Mouse (Mus musculus) MEL (cell line): ENCODE measurements around the gene Serpinf1. TPM values are rescaled to one million over a fixed set of nuclear protein-coding genes. Genes with fewer than 3 reads are reported as not detected.
A peak's percentile ranks its signal among the peaks of the same experiment; 100 is the strongest.

ENCODE experiments used
- DNase-seq: peaks from one replicate; pipeline ENCODE4 v3.0.0; 2011; ENCODE audit warnings: low read depth, low spot score
- H3K27ac ChIP-seq: 2 replicates; pipeline ENCODE4 v1.5.1; 2012; ENCODE audit warnings: low read depth, mild to moderate bottlenecking, control low read depth, low read length, moderate library complexity; ENCODE audit not compliant: control insufficient read depth
- H3K27me3 ChIP-seq, 2 experiments: fragments of 150-350 bp in 1 of 2; sonication (generic) in 1 of 2; 2 replicates each; pipeline ENCODE4 v1.6.1; 2012; ENCODE audit warnings: low read length in 2 of 2, mild to moderate bottlenecking in 2 of 2, improper control_type of control experiment in 1 of 2, moderate library complexity in 1 of 2; ENCODE audit not compliant: insufficient read depth in 2 of 2, control insufficient read depth in 1 of 2
- H3K36me3 ChIP-seq, 2 experiments: 2 replicates each; pipeline ENCODE4 v1.6.1; 2012 to 2014; ENCODE audit warnings: low read length in 2 of 2, improper control_type of control experiment in 1 of 2, inconsistent platforms in 1 of 2, mild to moderate bottlenecking in 1 of 2; ENCODE audit not compliant: insufficient read depth in 2 of 2, control insufficient read depth in 1 of 2
- H3K4me1 ChIP-seq, 2 experiments: fragments of 150-350 bp in 1 of 2; sonication (generic) in 1 of 2; 2 replicates each; pipeline ENCODE4 v1.6.1; 2012; ENCODE audit warnings: low read length in 2 of 2, improper control_type of control experiment in 1 of 2, mild to moderate bottlenecking in 1 of 2; ENCODE audit not compliant: insufficient read depth in 2 of 2, control insufficient read depth in 1 of 2
- H3K4me3 ChIP-seq, 2 experiments: fragments of 150-350 bp in 1 of 2; sonication (generic) in 1 of 2; 2 replicates each; pipeline ENCODE4 v1.5.1; 2012; ENCODE audit warnings: low read depth in 2 of 2, low read length in 2 of 2, mild to moderate bottlenecking in 2 of 2, moderate library complexity in 2 of 2, control low read depth in 1 of 2, improper control_type of control experiment in 1 of 2; ENCODE audit not compliant: control insufficient read depth in 1 of 2, insufficient read depth in 1 of 2
- H3K79me2 ChIP-seq: 2 replicates; pipeline ENCODE4 v1.6.1; 2012; ENCODE audit warnings: mild to moderate bottlenecking, low read length, moderate library complexity; ENCODE audit not compliant: control insufficient read depth, poor library complexity, insufficient read depth
- H3K9ac ChIP-seq: 2 replicates; pipeline ENCODE4 v1.6.1; 2012; ENCODE audit warnings: low read depth, mild to moderate bottlenecking, control low read depth, low read length, moderate library complexity; ENCODE audit not compliant: control insufficient read depth, poor library complexity, severe bottlenecking
- H3K9me3 ChIP-seq: fragments of 150-350 bp; sonication (generic); replicated peaks from 2 replicates; pipeline ENCODE4 v1.6.1; 2012; ENCODE audit warnings: mild to moderate bottlenecking, low read length, improper control_type of control experiment, moderate library complexity; ENCODE audit not compliant: insufficient read depth
- BHLHE40 ChIP-seq: IDR thresholded peaks from 2 replicates; pipeline ENCODE4 v1.6.1; 2012; ENCODE audit warnings: low read depth, mild to moderate bottlenecking, inconsistent platforms, low read length, improper control_type of control experiment, borderline replicate concordance
- CHD1 ChIP-seq: IDR thresholded peaks from 2 replicates; pipeline ENCODE4 v1.6.1; 2012; ENCODE audit warnings: low read depth, mild to moderate bottlenecking, inconsistent platforms, low read length, improper control_type of control experiment
- CHD2 ChIP-seq: IDR thresholded peaks from 2 replicates; pipeline ENCODE4 v1.6.1; 2011; ENCODE audit warnings: low read length, improper control_type of control experiment
- E2F4 ChIP-seq: IDR thresholded peaks from 2 replicates; pipeline ENCODE4 v1.6.1; 2011; ENCODE audit warnings: low read depth, low read length, improper control_type of control experiment, borderline replicate concordance
- ELF1 ChIP-seq: IDR thresholded peaks from 2 replicates; pipeline ENCODE4 v1.6.1; 2014; ENCODE audit warnings: low read depth, mild to moderate bottlenecking, inconsistent platforms, low read length, improper control_type of control experiment, moderate library complexity
- EP300 ChIP-seq, 2 experiments: IDR thresholded peaks; 2 replicates each; pipeline ENCODE4 v1.6.1; 2011; ENCODE audit warnings: improper control_type of control experiment in 2 of 2, low read length in 2 of 2, low read depth in 1 of 2, mild to moderate bottlenecking in 1 of 2
- ETS1 ChIP-seq: IDR thresholded peaks from 2 replicates; pipeline ENCODE4 v1.6.1; 2012; ENCODE audit warnings: low read depth, mild to moderate bottlenecking, inconsistent platforms, low read length, improper control_type of control experiment, moderate library complexity
- GATA1 ChIP-seq: IDR thresholded peaks from 2 replicates; pipeline ENCODE4 v1.6.1; 2011; ENCODE audit warnings: low read depth, low read length, improper control_type of control experiment
- KAT2A ChIP-seq: conservative IDR thresholded peaks from 2 replicates; pipeline ENCODE4 v1.6.1; 2012; ENCODE audit warnings: low read depth, low read length, improper control_type of control experiment, inconsistent platforms
- MAFK ChIP-seq: IDR thresholded peaks from 2 replicates; pipeline ENCODE4 v1.6.1; 2011; ENCODE audit warnings: low read depth, mild to moderate bottlenecking, low read length, improper control_type of control experiment, borderline replicate concordance
- MAZ ChIP-seq: IDR thresholded peaks from 2 replicates; pipeline ENCODE4 v1.6.1; 2012; ENCODE audit warnings: low read depth, mild to moderate bottlenecking, inconsistent platforms, low read length, improper control_type of control experiment
- MEF2A ChIP-seq: IDR thresholded peaks from 2 replicates; pipeline ENCODE4 v1.6.1; 2014; ENCODE audit warnings: low read depth, mild to moderate bottlenecking, inconsistent platforms, low read length, improper control_type of control experiment; ENCODE audit not compliant: poor library complexity, insufficient replicate concordance, severe bottlenecking; ENCODE audit errors: extremely low read depth
- MYB ChIP-seq: IDR thresholded peaks from 2 replicates; pipeline ENCODE4 v1.6.1; 2011; ENCODE audit warnings: mild to moderate bottlenecking, low read depth, low read length, improper control_type of control experiment
- POLR2AphosphoS5 ChIP-seq: IDR thresholded peaks from 2 replicates; pipeline ENCODE4 v1.6.1; 2012; ENCODE audit warnings: low read depth, borderline replicate concordance, mild to moderate bottlenecking, inconsistent platforms, low read length, moderate library complexity, mixed read lengths
- RAD21 ChIP-seq: IDR thresholded peaks from 2 replicates; pipeline ENCODE4 v1.6.1; 2011; ENCODE audit warnings: mild to moderate bottlenecking, low read depth, low read length, improper control_type of control experiment
- TAL1 ChIP-seq: IDR thresholded peaks from 2 replicates; pipeline ENCODE4 v1.6.1; 2012; ENCODE audit warnings: mild to moderate bottlenecking, inconsistent platforms, low read length, moderate library complexity, mixed read lengths
- TBP ChIP-seq: IDR thresholded peaks from 2 replicates; pipeline ENCODE4 v1.8.0; 2011; ENCODE audit warnings: low read depth, low read length, improper control_type of control experiment
- ZKSCAN1 ChIP-seq: IDR thresholded peaks from 2 replicates; pipeline ENCODE4 v1.6.1; 2012; ENCODE audit warnings: low read depth, mild to moderate bottlenecking, inconsistent platforms, low read length, improper control_type of control experiment, moderate library complexity
- ZMIZ1 ChIP-seq: IDR thresholded peaks from 2 replicates; pipeline ENCODE4 v1.6.1; 2012; ENCODE audit warnings: low read depth, mild to moderate bottlenecking, inconsistent platforms, low read length, improper control_type of control experiment, moderate library complexity
- polyA plus RNA-seq, 2 experiments: library from polyadenylated mRNA; stranded (reverse) in 1 of 2; unstranded in 1 of 2; fragments of >175 nt in 1 of 2; fragments of >200 nt in 1 of 2; gene quantifications; 2 replicates each; pipeline versions ENCODE4 v1.2.1 to v1.2.4; 2012; ENCODE audit warnings: low replicate concordance in 2 of 2, low read depth in 1 of 2; ENCODE audit not compliant: insufficient read length in 2 of 2, insufficient read depth in 1 of 2, missing spikeins in 1 of 2
- total RNA-seq: library from RNA; depleted of rRNA; stranded (reverse); fragments of 300-350 nt; gene quantifications from 2 replicates; pipeline ENCODE4 v1.2.3, GENCODE M21; 2012

Gene Serpinf1
- total and polyA plus RNA-seq, 3 experiments = 0.36 TPM; not detected in 2

DNA sequence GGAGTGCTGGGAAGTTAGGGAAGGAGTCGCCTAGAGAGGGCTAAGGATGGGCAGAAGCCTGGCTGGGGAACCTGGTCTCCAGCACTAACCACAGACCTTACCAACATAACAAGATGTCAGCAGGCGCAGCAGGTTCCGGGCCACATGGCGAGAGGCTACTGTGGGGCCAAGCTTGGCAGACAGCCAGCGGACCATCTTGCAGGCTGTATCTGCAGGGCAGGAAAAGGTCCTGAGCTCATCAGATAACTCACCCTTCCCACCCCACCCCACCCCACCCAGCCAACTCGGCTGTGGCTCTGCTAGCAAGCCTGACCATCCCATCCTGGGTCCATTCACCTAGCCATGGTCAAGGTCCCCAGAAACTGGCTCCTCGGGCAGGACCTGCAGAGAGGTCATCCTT lies 27.2 kb upstream of the Serpinf1 start:
- Histone ChIP-seq H3K9me3 (no peaks in the 10 kb centered on the region), H3K9ac (no peak overlapping the region; the same call in 1 of the 2 replicates), H3K36me3 (peaks cover 0 to 13% of the 10 kb centered on the region in 2 experiments; a peak in 2 of 4 replicates), H3K4me3 (no peak overlapping the region), H3K79me2 (no peaks in the 10 kb centered on the region), H3K27ac (peak overlapping the region; percentile 37; the same call in 1 of the 2 replicates), H3K4me1 (peaks cover 7 to 32% of the 10 kb centered on the region in 2 experiments; a peak in 3 of 4 replicates), H3K27me3 (no peaks in the 10 kb centered on the region)
- DNase-seq = peak; percentile 56
- TF ChIP-seq GATA1 (peak; percentile 36; the same call in 1 of the 2 replicates), EP300 (IDR thresholded peaks at IDR 0.05; ENCODE audit: low read depth in 1 of 2, low read length in 2 of 2) (0 out of 4 replicates have a peak, but pooled peaks of 1 of the 2 experiments have one; percentile 31), ZMIZ1 (no peak), KAT2A (no peak), TAL1 (peak; percentile 51)

DNA sequence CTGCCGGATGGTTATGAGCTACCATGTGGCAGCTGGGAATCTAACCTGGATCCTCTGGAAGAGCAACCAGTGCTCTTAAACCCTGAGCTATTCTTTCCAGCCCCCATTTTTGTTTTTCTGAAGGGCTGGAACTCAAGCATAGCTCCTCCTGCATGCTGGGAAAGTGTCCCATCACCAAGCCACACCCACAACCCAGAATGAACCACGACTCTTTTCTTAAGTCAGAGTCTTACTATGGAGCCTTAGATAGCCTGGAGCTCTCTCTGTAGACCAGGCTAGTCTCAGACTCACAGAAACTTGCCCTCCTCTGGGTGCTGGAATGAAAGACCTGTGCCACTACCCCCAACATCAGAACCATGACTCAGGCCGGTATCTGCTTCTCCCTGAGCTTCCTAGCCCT lies 26.1 kb upstream of the Serpinf1 start:
- Histone ChIP-seq H3K4me1 (peaks cover 7 to 25% of the 10 kb centered on the region in 2 experiments; a peak in 3 of 4 replicates), H3K36me3 (peaks cover 0 to 13% of the 10 kb centered on the region in 2 experiments; a peak in 2 of 4 replicates), H3K9me3 (no peaks in the 10 kb centered on the region), H3K27me3 (no peaks in the 10 kb centered on the region), H3K9ac (no peak overlapping the region), H3K4me3 (no peak overlapping the region), H3K79me2 (no peaks in the 10 kb centered on the region), H3K27ac (no peak overlapping the region)
- TF ChIP-seq CHD1 = no peak
- TF ChIP-seq TAL1 = no peak
- TF ChIP-seq KAT2A = no peak
- TF ChIP-seq ZKSCAN1 = no peak
- no peak for TF ChIP-seq ETS1
- no peak for TF ChIP-seq MAFK
- TF ChIP-seq E2F4 = no peak
- no peak for TF ChIP-seq EP300 (IDR thresholded peaks at IDR 0.05; ENCODE audit: low read depth in 1 of 2, low read length in 2 of 2)
- TF ChIP-seq TBP = no peak
- TF ChIP-seq MYB = no peak
- TF ChIP-seq RAD21 = no peak
- TF ChIP-seq MEF2A = no peak
- TF ChIP-seq BHLHE40 = no peak
- no peak for TF ChIP-seq CHD2
- no peak for TF ChIP-seq MAZ
- TF ChIP-seq ELF1 = no peak
- no peak for TF ChIP-seq GATA1
- no peak for TF ChIP-seq POLR2AphosphoS5
- DNase-seq = peak; percentile 39
